Mouse (Mus musculus) G1E (cell line): ENCODE results near the gene Sart3.

Experiments used
- CTCF ChIP-seq: IDR thresholded peaks from 2 replicates; pipeline ENCODE4 v1.5.1; 2012; ENCODE audit warnings: low read depth, low read length, inconsistent platforms, mixed read lengths
- GATA1 ChIP-seq: IDR thresholded peaks from 2 replicates; pipeline ENCODE4 v1.6.1; 2012; ENCODE audit warnings: borderline replicate concordance, low read length, inconsistent platforms, mixed read lengths
- GATA2 ChIP-seq: IDR thresholded peaks from 2 replicates; pipeline ENCODE4 v1.6.1; 2012; ENCODE audit warnings: low read depth, low read length, inconsistent platforms, borderline replicate concordance
- TAL1 ChIP-seq: conservative IDR thresholded peaks from 2 replicates; pipeline ENCODE4 v1.6.1; 2012; ENCODE audit warnings: low read depth, low read length, inconsistent platforms, mixed read lengths

DNA sequence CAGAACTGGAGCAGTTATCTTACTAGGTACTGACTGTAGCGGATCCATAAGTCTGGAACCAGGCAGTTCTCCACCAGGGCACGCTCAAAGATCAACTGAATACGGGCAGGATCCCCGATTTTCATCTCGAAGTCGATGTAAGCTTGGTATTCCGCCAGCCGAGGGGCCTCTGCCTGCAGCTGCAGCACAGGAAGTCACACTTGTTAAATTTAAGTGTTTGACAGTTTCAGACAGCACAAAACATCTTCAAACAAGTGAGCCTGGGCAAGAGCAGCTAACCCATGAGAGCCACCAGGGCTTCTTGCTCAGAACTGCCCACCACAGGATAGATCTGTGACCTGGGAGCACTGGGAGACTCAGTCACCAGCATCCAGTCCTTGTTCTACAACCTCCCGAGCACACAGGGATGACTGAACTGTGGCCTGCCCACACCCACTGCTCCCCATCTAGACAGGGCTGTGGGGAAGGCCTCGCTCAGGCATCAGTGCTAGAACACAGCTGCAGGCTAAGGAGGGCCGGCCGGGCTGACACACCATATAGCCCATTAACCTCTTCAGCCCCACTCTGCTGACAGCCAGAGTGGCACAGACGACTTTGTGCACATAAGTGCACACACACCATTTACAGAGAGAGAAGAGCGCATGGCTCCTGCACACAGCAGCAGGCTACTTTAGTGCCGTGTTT, 16.8 kb downstream of the Sart3 start:
- TF ChIP-seq CTCF (no peak), GATA1 (no peak), TAL1 (no peak), GATA2 (no peak)
